Mouse (Mus musculus): ENCODE measurements around the gene Ldhd.

Ldhd gene

GRCm38 (mm10) chr8:111594951-111595350 is 35.2 kb downstream of the Ldhd start:
- DNase-seq (ENCODE audit: low read depth, low spot score) = no peak

GRCm38 (mm10) chr8:111594044-111594840 is 35.9 kb downstream of the Ldhd start:
- DNase-seq (ENCODE audit: low read depth, low spot score) = no peak

GRCm38 (mm10) chr8:111592390-111592910 is 37.7 kb downstream of the Ldhd start:
- no peak for DNase-seq (ENCODE audit: low read depth, low spot score)

- DNase-seq (ENCODE audit: low read depth, low spot score) = no peak
These were observed 39.0 kb downstream of the Ldhd start for GRCm38 (mm10) chr8:111591176-111591575.

- DNase-seq (ENCODE audit: low read depth, low spot score) = no peak
These were observed 40.0 kb downstream of the Ldhd start for GRCm38 (mm10) chr8:111590214-111590613.

- DNase-seq (ENCODE audit: low read depth, low spot score) = no peak
These were observed 41.8 kb downstream of the Ldhd start for GRCm38 (mm10) chr8:111588336-111588735.

GRCm38 (mm10) chr8:111587545-111588094 is 42.6 kb downstream of the Ldhd start:
- DNase-seq (ENCODE audit: low read depth, low spot score) = no peak

- DNase-seq (ENCODE audit: low read depth, low spot score) = no peak
These were observed 45.2 kb downstream of the Ldhd start for GRCm38 (mm10) chr8:111584946-111585345.

GRCm38 (mm10) chr8:111582386-111582785 is 47.8 kb downstream of the Ldhd start:
- DNase-seq (ENCODE audit: low read depth, low spot score) = peak; percentile 10

GRCm38 (mm10) chr8:111580306-111580705 is 49.9 kb downstream of the Ldhd start:
- no peak for DNase-seq (ENCODE audit: low read depth, low spot score)

GRCm38 (mm10) chr8:111579318-111579717 is 50.9 kb downstream of the Ldhd start:
- DNase-seq (ENCODE audit: low read depth, low spot score) = no peak

- no peak for DNase-seq (ENCODE audit: low read depth, low spot score)
These were observed 52.2 kb downstream of the Ldhd start for GRCm38 (mm10) chr8:111577880-111578533.

- no peak for DNase-seq (ENCODE audit: low read depth, low spot score)
These were observed 53.7 kb downstream of the Ldhd start for GRCm38 (mm10) chr8:111576501-111576900.

- DNase-seq (ENCODE audit: low read depth, low spot score) = no peak
These were observed 54.7 kb downstream of the Ldhd start for GRCm38 (mm10) chr8:111575492-111575891.

GRCm38 (mm10) chr8:111574016-111574415 is 56.2 kb downstream of the Ldhd start:
- DNase-seq (ENCODE audit: low read depth, low spot score) = no peak
